Mouse (Mus musculus) E14TG2a.4 (cell line): ENCODE measurements at regions not wholly inside any gene's neighbourhood (a gene's known extent, or its start where the extent isn't known, plus 50 kb on each side); places are given as distances from the start of the nearest gene placed in this dataset.

ENCODE experiments used
- H3K27me3 ChIP-seq: 2 replicates; pipeline ENCODE4 v1.6.1; 2014; ENCODE audit warnings: low read length, control low read depth; ENCODE audit not compliant: insufficient read depth
- H3K36me3 ChIP-seq: 2 replicates; pipeline ENCODE4 v1.6.1; 2014; ENCODE audit warnings: low read length, control low read depth; ENCODE audit not compliant: insufficient read depth
- H3K4me1 ChIP-seq: replicated peaks from 2 replicates; pipeline ENCODE4 v1.6.1; 2014; ENCODE audit warnings: low read depth, low read length, control low read depth
- H3K4me3 ChIP-seq: replicated peaks from 2 replicates; pipeline ENCODE4 v1.5.1; 2014; ENCODE audit warnings: mild to moderate bottlenecking, low read length
- H3K9me3 ChIP-seq: 2 replicates; pipeline ENCODE4 v1.6.1; 2014; ENCODE audit warnings: low read length, control low read depth
- CTCF ChIP-seq: conservative IDR thresholded peaks from 2 replicates; pipeline ENCODE4 v1.5.1; 2014; ENCODE audit warnings: low read length
- NANOG ChIP-seq: IDR thresholded peaks from 2 replicates; pipeline ENCODE4 v1.6.1; 2014; ENCODE audit warnings: borderline replicate concordance, low read length, mixed read lengths
- POU5F1 ChIP-seq: IDR thresholded peaks from 2 replicates; pipeline ENCODE4 v1.6.1; 2014; ENCODE audit warnings: low read length, borderline replicate concordance

DNA sequence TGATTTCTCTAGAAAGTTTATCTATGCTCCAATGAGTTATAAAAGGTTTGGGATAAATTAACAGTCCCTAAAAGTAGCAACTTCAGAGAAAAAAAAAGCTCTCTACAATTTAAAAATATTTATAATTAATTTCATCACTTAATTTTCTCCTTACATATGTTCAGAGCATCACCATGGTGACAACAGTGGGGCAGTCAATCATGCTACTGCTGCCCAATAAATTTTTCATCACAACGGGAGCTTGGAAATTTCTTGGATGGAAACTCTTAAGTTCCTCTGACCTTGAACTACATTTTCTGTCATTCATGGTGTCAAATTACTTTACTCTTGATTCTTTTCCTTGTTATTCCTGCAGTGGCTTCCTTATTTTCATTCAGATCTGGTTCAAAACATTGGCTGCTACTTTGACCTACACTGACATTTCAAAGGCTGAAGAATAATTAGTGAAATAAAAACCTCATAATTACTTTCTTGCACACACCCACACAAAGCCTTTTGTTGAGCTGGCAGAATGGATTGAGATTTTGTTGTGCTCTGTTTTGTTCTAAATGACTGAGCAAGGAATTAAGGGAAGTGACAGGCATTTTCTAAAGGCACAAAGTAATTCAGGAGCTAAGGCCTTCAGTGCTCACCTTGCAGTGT, 540.1 kb upstream of the Stxbp6 start:
- Histone ChIP-seq H3K9me3 (no peaks in the 10 kb centered on the region), H3K4me3 (no peak overlapping the region), H3K36me3 (no peaks in the 10 kb centered on the region), H3K27me3 (no peaks in the 10 kb centered on the region), H3K4me1 (peaks cover 20% of the 10 kb centered on the region)
- TF ChIP-seq CTCF: no peak
- peak; percentile 79 for TF ChIP-seq NANOG
- no peak for TF ChIP-seq POU5F1

DNA sequence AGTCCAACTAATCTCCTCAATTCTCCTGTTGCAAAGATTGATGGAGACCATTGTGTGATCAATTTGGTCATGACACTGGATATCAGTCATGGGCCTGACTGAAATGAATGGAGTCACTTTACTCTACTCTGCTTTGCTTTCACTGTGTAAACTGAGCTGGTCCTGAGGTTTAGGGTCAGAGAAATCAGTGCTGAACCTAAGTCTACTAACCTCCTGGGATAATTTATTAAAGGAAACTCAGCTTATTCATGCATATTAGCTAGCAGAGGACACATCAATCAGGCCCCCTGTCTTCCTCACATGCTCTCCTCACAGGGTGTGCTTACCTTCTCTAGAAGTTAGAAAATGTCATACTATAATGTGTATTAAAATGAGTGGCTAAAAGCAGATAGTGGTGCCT, 539.6 kb upstream of the Stxbp6 start:
- no peak for TF ChIP-seq CTCF
- no peak for TF ChIP-seq POU5F1
- no peak for TF ChIP-seq NANOG
- no peaks in the 10 kb centered on the region for H3K27me3 ChIP-seq
- no peak overlapping the region for H3K4me3 ChIP-seq
- H3K4me1 ChIP-seq: peaks cover 20% of the 10 kb centered on the region
- H3K36me3 ChIP-seq: no peaks in the 10 kb centered on the region
- H3K9me3 ChIP-seq: no peaks in the 10 kb centered on the region

DNA sequence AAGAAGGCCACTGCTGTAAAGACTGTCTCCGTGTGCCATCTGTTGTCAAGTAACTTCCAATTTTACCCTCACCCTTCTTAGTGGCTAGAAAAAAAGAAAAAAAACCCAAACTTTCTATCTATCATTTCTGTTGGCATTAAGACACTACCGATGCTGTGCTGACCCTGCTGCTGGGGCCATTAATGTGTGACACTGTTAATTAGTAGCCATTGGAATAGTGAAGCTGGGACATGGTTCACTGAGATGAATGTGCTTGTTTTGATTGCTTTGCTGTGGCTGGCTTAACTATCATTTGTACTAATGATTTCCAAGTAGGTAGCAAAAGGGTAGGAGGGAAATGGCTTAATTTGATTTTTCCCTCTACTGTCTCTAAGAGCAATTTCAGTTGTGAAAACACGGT, 524.9 kb upstream of the Stxbp6 start:
- no peak overlapping the region for H3K4me3 ChIP-seq

DNA sequence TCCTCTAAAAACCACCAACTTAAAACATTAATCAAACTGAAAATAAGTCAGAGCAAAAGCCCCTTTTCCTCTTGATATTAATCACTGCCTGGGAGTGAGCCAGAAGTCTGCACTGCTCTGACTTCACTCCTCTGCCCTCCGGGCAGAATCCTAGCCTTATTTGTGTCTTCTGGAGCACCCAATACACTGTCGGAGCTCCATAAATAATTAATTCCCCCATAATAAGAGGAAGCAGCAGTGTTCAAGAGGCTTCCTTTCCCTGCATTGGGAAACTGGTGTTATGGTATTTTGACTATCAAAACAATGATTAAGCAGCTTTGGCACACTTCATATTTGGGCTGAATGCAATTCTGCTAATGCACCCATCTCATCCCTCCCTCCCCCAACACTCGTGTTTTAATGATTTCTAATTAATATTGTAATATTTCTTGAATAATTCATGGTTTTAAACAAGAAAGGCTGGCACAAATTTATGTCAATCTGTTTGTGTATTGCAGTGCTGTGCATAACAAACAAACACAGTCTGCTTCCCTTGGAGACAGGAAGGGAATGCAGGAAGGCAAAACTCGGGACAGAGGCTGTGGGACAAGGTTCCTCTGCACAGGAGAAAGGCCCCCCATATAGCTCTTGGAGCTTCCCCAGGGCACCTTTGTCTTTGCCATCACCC, 523.5 kb upstream of the Stxbp6 start:
- TF ChIP-seq POU5F1: no peak
- no peak for TF ChIP-seq CTCF
- no peak for TF ChIP-seq NANOG
- H3K27me3 ChIP-seq: no peaks in the 10 kb centered on the region
- H3K36me3 ChIP-seq: no peaks in the 10 kb centered on the region
- H3K9me3 ChIP-seq: no peaks in the 10 kb centered on the region
- no peak overlapping the region for H3K4me3 ChIP-seq
- no peaks in the 10 kb centered on the region for H3K4me1 ChIP-seq

More for the DNA sequence above, 524.9 kb upstream of the Stxbp6 start:
- no peak for TF ChIP-seq NANOG
- no peak for TF ChIP-seq POU5F1
- TF ChIP-seq CTCF: no peak
- no peaks in the 10 kb centered on the region for H3K27me3 ChIP-seq
- H3K36me3 ChIP-seq: no peaks in the 10 kb centered on the region
- no peaks in the 10 kb centered on the region for H3K9me3 ChIP-seq
- H3K4me1 ChIP-seq: no peaks in the 10 kb centered on the region

DNA sequence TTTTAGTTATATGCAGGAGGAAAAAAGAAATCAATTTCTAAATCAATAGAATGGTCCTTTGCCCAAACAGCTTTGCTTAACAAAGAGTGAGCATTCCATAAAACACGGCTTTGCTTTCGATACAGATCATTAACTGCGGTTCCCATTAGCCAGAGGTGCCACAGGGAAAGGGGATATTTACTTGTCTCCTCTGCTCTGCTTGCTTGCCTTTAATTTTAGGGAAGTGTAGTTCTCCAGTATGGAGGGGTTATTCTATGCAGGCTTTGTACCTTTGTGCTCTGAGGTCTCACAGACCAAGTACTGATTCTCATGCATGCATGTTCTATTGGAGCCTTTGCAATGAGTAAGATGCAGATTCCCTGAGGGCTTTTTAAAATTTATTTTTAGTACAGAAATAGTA, 520.2 kb upstream of the Stxbp6 start:
- H3K9me3 ChIP-seq: no peaks in the 10 kb centered on the region
- no peaks in the 10 kb centered on the region for H3K4me1 ChIP-seq
- TF ChIP-seq POU5F1 (no peak), NANOG (no peak), CTCF (no peak)
- H3K36me3 ChIP-seq: no peaks in the 10 kb centered on the region
- no peak overlapping the region for H3K4me3 ChIP-seq
- H3K27me3 ChIP-seq: no peaks in the 10 kb centered on the region

DNA sequence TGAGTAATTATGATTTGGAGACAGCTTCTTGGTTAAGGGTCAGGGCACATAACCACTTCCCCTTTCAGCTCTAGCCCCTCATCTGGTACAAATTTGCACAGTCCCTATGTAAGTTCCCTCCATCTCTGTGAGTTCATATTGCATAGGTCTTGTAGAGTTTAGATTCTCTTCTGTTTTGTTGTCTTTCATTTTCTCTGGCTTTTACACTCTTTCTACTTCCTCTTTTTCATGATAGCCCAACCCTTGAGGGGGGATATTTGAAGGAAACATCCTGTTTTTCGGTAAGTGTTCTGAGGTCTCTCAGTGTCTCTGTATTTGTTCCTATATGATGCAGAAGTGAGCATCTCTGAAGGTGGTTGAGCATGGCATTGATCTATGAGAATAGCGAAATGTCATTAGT, 515.7 kb upstream of the Stxbp6 start:
- Histone ChIP-seq H3K36me3 (no peaks in the 10 kb centered on the region), H3K27me3 (no peaks in the 10 kb centered on the region), H3K4me3 (no peak overlapping the region), H3K4me1 (no peaks in the 10 kb centered on the region), H3K9me3 (no peaks in the 10 kb centered on the region)
- TF ChIP-seq POU5F1: no peak
- TF ChIP-seq CTCF: no peak
- TF ChIP-seq NANOG: no peak

DNA sequence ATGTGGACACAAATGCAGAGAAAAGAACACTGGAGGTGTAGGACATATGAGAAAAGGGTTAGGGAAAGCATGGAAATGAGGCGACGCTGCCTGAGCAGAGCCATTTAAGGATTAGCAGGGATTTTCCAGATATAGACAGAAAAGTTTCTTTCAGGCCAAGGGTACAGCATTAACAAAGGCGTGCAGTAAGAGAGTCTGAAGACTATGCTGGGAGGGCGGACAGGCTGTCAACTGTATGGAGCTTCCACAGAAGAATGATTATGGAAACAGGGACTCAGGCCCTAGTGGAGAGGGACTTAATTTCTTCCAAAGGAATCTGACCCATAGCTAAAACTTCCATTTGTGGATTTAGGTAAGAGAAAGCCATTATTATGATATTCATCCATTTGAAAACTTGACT, 511.3 kb upstream of the Stxbp6 start:
- Histone ChIP-seq H3K4me3 (no peak overlapping the region), H3K36me3 (no peaks in the 10 kb centered on the region), H3K27me3 (no peaks in the 10 kb centered on the region), H3K4me1 (no peaks in the 10 kb centered on the region), H3K9me3 (no peaks in the 10 kb centered on the region)
- no peak for TF ChIP-seq NANOG
- TF ChIP-seq CTCF: no peak
- TF ChIP-seq POU5F1: no peak

DNA sequence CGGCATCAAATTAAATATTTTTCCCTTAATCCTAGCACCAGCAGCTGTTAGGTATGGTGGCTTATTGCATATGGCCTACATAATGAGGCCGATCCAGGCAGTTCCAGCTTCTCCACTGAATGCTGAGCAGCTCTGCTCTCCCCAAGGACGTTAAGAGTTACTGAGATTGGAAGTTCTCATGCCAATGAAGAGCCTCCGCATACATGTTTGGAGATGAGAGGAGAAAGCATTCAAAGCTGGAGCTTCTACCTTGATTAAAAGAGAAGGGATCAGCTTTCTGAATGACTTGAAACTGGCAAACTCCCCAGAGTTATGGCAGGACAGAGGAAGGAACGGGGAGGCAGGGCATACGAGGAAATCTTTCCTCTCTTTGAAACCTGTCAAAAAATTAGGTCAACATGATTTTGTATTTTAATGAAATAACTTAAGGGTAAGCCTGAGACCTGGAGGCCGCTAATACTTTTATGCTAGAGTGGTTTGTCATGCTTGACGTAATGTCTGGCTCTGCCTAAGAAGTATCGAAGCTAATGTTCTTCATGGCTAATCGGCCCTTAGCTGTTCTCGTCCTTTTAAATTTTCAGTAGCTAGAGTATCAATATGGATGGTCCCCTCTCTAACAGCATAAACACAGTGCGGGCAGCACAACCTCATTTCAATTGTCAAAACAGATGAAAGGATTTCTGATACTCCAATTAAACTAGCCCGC, 489.0 kb upstream of the Stxbp6 start:
- Histone ChIP-seq H3K36me3 (no peaks in the 10 kb centered on the region), H3K9me3 (no peaks in the 10 kb centered on the region), H3K4me3 (no peak overlapping the region), H3K4me1 (no peaks in the 10 kb centered on the region), H3K27me3 (no peaks in the 10 kb centered on the region)
- TF ChIP-seq CTCF (no peak), NANOG (no peak), POU5F1 (no peak)
